Mouse (Mus musculus) olfactory bulb, adult 2 months (tissue): ENCODE measurements at regions not wholly inside any gene's neighbourhood (a gene's known extent, or its start where the extent isn't known, plus 50 kb on each side); places are given as distances from the start of the nearest gene placed in this dataset.

Experiments
- CTCF ChIP-seq: fragments of 200-500 bp; IDR thresholded peaks from 2 replicates; pipeline ENCODE4 v1.5.1; 2012; ENCODE audit warnings: low read depth, mild to moderate bottlenecking, low read length, moderate library complexity; ENCODE audit not compliant: insufficient read depth
- POLR2A ChIP-seq: fragments of 200-500 bp; IDR thresholded peaks from 2 replicates; pipeline ENCODE4 v1.6.1; 2012; ENCODE audit warnings: mild to moderate bottlenecking, low read depth, low read length, moderate library complexity; ENCODE audit not compliant: insufficient read depth

- TF ChIP-seq POLR2A: no peak
- no peak for TF ChIP-seq CTCF
Measured at GRCm38 (mm10) chr10:118081636-118082166, 59.9 kb upstream of the Mdm1 start.
